Mouse (Mus musculus) stomach, postnatal 0 days (tissue): ENCODE results near the gene Slc9b2. TPM values are rescaled to one million over a fixed set of nuclear protein-coding genes. Genes with fewer than 3 reads are reported as not detected.

Source experiments
- ATAC-seq: fragments of 200-750 bp; cut with Nextera tagmentation; 2 replicates; pipeline ENCODE4 v1.8.0; 2017; ENCODE audit not compliant: low FRiP score, low TSS enrichment
- DNase-seq: peaks from one replicate; pipeline ENCODE4 v3.0.0-alpha.2; 2016; ENCODE audit warnings: low spot score
- H3K27ac ChIP-seq: fragments of 300-500 bp; sonication (generic); replicated peaks from 2 replicates; pipeline ENCODE4 v1.5.1; 2014; ENCODE audit warnings: mild to moderate bottlenecking, control low read depth
- H3K27me3 ChIP-seq: fragments of 300-500 bp; sonication (generic); 2 replicates; pipeline ENCODE4 v1.6.1; 2014; ENCODE audit warnings: low read length; ENCODE audit not compliant: control insufficient read depth, insufficient read depth
- H3K36me3 ChIP-seq: fragments of 300-500 bp; sonication (generic); 2 replicates; pipeline ENCODE4 v1.6.1; 2014; ENCODE audit warnings: low read length, mixed read lengths; ENCODE audit not compliant: control insufficient read depth, insufficient read depth
- H3K4me1 ChIP-seq: fragments of 300-500 bp; sonication (generic); replicated peaks from 2 replicates; pipeline ENCODE4 v1.6.1; 2014; ENCODE audit warnings: antibody characterized with exemption; ENCODE audit not compliant: control insufficient read depth, insufficient read depth
- H3K4me2 ChIP-seq: fragments of 300-500 bp; sonication (generic); replicated peaks from 2 replicates; pipeline ENCODE4 v1.6.1; 2014; ENCODE audit warnings: low read depth, mild to moderate bottlenecking, control low read depth, moderate library complexity
- H3K4me3 ChIP-seq: fragments of 300-500 bp; sonication (generic); 2 replicates; pipeline ENCODE4 v1.5.1; 2014; ENCODE audit warnings: low read depth, low read length, control low read depth
- H3K9ac ChIP-seq: fragments of 300-500 bp; sonication (generic); 2 replicates; pipeline ENCODE4 v1.6.1; 2014; ENCODE audit warnings: mild to moderate bottlenecking, low read length, control low read depth, mixed read lengths
- H3K9me3 ChIP-seq: fragments of 300-500 bp; sonication (generic); 2 replicates; pipeline ENCODE4 v1.6.1; 2016; ENCODE audit warnings: low read length; ENCODE audit not compliant: control insufficient read depth
- CTCF ChIP-seq: IDR thresholded peaks from 2 replicates; pipeline ENCODE4 v1.5.1; 2016; ENCODE audit warnings: antibody characterized with exemption, low read depth, mild to moderate bottlenecking, moderate library complexity
- EP300 ChIP-seq: optimal IDR thresholded peaks from 2 replicates; pipeline ENCODE3; 2016; ENCODE audit warnings: antibody characterized with exemption
- WGBS: fragments of 180-500 bp; shearing (Covaris S2); extraction: QIAGEN DNeasy Blood & Tissue Kit; methylation state at CpG from one replicate; pipeline ENCODE4 v1.1.7; 2014; 5-methylcytosine and 5-hydroxymethylcytosine counted together
- polyA plus RNA-seq: library from polyadenylated mRNA; unstranded; fragments of >200 nt; fragmentation: Nextera tagmentation; extraction: Ambion mirVana; gene quantifications from 2 replicates; pipeline ENCODE4 v1.2.1, GENCODE M21; 2015

The Slc9b2 gene
- polyA plus RNA-seq, 1 experiment from 2014 or later: 6.0 TPM

DNA sequence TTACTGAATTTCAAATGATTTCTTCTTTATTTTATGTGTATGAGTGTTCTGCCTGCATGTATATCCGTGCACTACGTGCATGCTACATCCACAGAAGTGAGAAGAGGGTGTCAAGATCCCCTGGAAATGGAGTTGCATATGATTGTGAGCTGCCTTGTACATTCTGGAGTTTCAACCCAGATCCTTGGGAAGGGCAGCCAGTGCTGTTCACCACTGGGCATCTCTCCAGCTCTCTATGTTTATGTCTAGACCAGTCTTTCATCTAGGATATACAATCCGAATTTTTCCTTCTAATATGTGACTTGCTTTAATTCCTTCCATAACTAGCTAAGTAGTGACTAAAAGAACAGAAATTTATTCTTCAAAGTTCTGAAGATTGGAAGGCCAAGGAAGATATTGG lies 68.3 kb downstream of the Slc9b2 start:
- Histone ChIP-seq H3K4me3 (no peak overlapping the region), H3K4me2 (no peak overlapping the region), H3K9me3 (no peaks in the 10 kb centered on the region), H3K27me3 (no peaks in the 10 kb centered on the region), H3K36me3 (no peaks in the 10 kb centered on the region), H3K9ac (no peak overlapping the region), H3K27ac (no peak overlapping the region), H3K4me1 (no peaks in the 10 kb centered on the region)
- no peak for TF ChIP-seq CTCF
- TF ChIP-seq EP300: no peak
- DNase-seq: no peak
- no peak for ATAC-seq
- 58% methylated on average over 3 of the region's 3 CpGs for WGBS

DNA sequence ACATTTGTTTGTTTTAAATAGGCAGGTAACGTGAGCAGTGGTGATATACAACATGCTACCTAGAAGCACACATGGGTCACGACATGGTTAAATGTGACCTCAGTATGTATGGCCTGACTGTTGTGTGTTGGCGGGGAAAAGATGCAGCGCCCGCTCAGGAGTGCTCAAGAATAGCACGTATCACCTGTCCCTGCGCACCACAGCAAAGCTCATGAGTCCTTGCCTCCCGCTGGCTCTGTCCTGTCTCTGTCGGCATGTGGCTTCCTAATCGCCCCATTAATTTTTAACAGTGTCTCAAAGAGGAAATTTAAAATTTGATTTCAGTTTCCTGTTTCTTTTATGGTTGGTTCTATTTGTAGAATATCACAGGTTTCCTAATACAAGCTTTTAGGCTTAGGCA lies 69.9 kb downstream of the Slc9b2 start:
- WGBS: 77% methylated on average over 10 of the region's 10 CpGs
- Histone ChIP-seq H3K9me3 (no peaks in the 10 kb centered on the region), H3K4me2 (no peak overlapping the region), H3K4me3 (no peak overlapping the region), H3K27ac (no peak overlapping the region), H3K9ac (no peak overlapping the region), H3K36me3 (no peaks in the 10 kb centered on the region), H3K27me3 (no peaks in the 10 kb centered on the region), H3K4me1 (no peaks in the 10 kb centered on the region)
- TF ChIP-seq CTCF (no peak), EP300 (no peak)
- ATAC-seq: no peak
- DNase-seq: no peak

DNA sequence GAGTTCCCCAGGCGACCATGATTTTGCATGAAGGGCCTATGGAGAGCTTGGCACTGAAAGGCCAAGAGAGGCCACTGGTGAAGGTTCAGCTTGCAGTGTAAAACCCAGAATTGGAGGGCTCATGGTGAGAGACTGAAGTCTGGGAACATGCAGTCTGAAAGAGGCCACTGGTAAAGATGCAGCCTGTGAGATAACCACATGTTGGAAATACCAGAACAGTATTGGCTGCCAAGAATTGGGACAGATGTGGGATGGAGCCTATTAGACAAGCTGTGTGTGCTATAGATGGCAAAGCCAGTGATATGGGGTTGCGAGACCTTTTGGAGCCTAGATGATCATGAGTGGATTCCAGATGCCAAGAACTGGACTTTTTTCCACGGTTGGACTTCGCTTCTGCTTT lies 72.4 kb downstream of the Slc9b2 start:
- no peaks in the 10 kb centered on the region for H3K4me1 ChIP-seq
- H3K4me2 ChIP-seq: no peak overlapping the region
- no peak for TF ChIP-seq CTCF
- no peaks in the 10 kb centered on the region for H3K9me3 ChIP-seq
- WGBS: 92% methylated on average over 4 of the region's 4 CpGs
- no peak overlapping the region for H3K27ac ChIP-seq
- H3K4me3 ChIP-seq: no peak overlapping the region
- DNase-seq: no peak
- no peaks in the 10 kb centered on the region for H3K27me3 ChIP-seq
- H3K9ac ChIP-seq: no peak overlapping the region
- ATAC-seq: no peak
- no peaks in the 10 kb centered on the region for H3K36me3 ChIP-seq

DNA sequence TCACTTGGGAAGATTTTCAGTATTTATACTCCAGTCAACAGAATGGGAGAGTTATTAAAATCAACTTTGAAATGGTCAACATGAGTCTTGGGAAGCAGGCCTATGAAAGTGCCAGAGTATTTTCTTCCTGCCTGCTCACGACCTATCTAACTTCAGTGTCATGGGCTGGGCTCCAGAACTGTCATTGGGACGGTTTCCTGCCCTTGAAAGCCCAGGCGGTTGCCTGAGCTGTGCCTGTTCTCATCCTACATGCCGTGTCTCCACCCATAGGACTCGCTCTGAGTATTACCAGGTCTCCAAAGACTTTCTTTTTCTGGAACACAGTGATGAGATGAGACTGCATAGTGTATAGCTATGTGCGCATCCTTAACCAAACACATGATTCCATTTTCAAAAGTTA lies 85.7 kb downstream of the Slc9b2 start:
- H3K9me3 ChIP-seq: no peaks in the 10 kb centered on the region
- H3K9ac ChIP-seq: no peak overlapping the region
- H3K4me3 ChIP-seq: no peak overlapping the region
- DNase-seq (no peak), ATAC-seq (no peak)
- TF ChIP-seq CTCF: no peak
- no peak for TF ChIP-seq EP300
- no peak overlapping the region for H3K27ac ChIP-seq
- no peaks in the 10 kb centered on the region for H3K36me3 ChIP-seq
- H3K4me1 ChIP-seq: no peaks in the 10 kb centered on the region
- H3K27me3 ChIP-seq: no peaks in the 10 kb centered on the region
- 49% methylated on average over 6 of the region's 6 CpGs for WGBS
- no peak overlapping the region for H3K4me2 ChIP-seq

Other genes with a start within 250 kb of the Slc9b2 start
- 3.9 and 4.8 TPM in 2 replicates for gene Cenpe, start 95.2 kb upstream of the Slc9b2 start, polyA plus RNA-seq
- 2.4 TPM in 2 replicates for gene Bdh2, start 26.5 kb upstream of the Slc9b2 start, polyA plus RNA-seq
- gene Slc9b1, start 40.3 kb downstream of the Slc9b2 start, polyA plus RNA-seq: 0.07 and 0.08 TPM in 2 replicates
- gene Cisd2, start 116.2 kb downstream of the Slc9b2 start, polyA plus RNA-seq: 34.2 and 35.5 TPM in 2 replicates
- 420 and 430 TPM in 2 replicates for gene Ube2d3, start 130.4 kb downstream of the Slc9b2 start, polyA plus RNA-seq
- gene Manba, start 177.9 kb downstream of the Slc9b2 start, polyA plus RNA-seq: 11.8 and 12.8 TPM in 2 replicates